Mouse (Mus musculus) stomach, postnatal 0 days (tissue): Measurements from ENCODE around the gene Dpm2.

Source experiments
- CTCF ChIP-seq: IDR thresholded peaks from 2 replicates; pipeline ENCODE4 v1.5.1; 2016; ENCODE audit warnings: antibody characterized with exemption, low read depth, mild to moderate bottlenecking, moderate library complexity
- EP300 ChIP-seq: optimal IDR thresholded peaks from 2 replicates; pipeline ENCODE3; 2016; ENCODE audit warnings: antibody characterized with exemption

- TF ChIP-seq CTCF = no peak
- no peak for TF ChIP-seq EP300
Measured at GRCm38 (mm10) chr2:32543031-32543449, 27.6 kb upstream of the Dpm2 start.
